13 mouse cellular contexts compared by ENCODE assay signal in the genomic region with DNA sequence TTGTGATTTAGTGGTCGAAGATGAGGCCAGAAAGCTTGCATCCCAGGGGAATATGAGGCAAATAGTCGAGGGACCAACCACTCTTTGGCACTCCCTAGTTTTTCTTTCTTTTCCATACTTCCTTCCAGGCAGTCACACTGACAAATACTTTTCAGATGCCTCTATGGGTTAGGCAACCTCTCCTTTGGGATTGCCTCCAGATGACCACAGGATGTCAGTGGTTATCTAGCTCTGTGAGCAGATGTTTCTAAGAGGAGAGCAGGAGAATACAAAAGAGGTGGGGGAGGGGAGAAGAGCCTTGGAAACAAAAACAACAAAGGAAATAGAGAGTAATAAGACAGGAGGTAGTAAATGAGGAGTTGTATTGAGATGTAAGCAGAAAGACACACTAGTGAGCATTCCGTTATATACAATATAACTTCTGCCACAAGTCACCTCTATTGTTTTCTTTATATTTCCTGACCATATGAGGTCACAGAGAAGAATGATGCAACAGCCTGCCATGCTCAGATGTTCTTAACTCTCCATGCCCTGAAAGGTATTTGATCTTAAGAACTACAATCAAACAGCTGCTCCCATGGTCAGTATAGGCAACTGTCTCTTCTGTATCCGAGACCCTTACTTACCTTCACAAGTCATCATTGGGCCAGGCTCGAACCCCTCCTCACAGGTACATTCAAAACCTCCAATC.
A peak's percentile ranks its signal among the peaks of the same experiment; 100 is the strongest.
DNase-seq lines count a peak whose midpoint lies in the region; ATAC-seq and TF ChIP-seq lines count a peak whose summit lies in the region.
"Had no signal": no experiment of that assay in that cellular context is flagged by ENCODE, and none has a peak within 500 bp of the region (broad histone marks: within the 10 kb centered on the region; RNA-seq: fewer than 3 reads in every experiment).

No protein-coding gene starts in this region.

- no peaks in the 10 kb centered on the region for H3K27me3 ChIP-seq in heart, embryonic 15.5 days
- no peaks in the 10 kb centered on the region for H3K27me3 ChIP-seq in heart, adult 2 months (ENCODE audit: control insufficient read depth, insufficient read depth, low read length)
- H3K27me3 ChIP-seq: limb, embryonic 15.5 days had no signal

- no peak for DNase-seq in heart, adult 2 months
- DNase-seq in lung, postnatal 10 days, result peak; percentile 29
- no peak for DNase-seq in lung, postnatal 4 days
- DNase-seq in adipocyte (ENCODE audit: low spot score), result peak; percentile 70
- DNase-seq in T-cell, adult 2 months (ENCODE audit: low spot score), result no peak
- no peak for DNase-seq in B cell, adult 2 months
- DNase-seq: cerebellum, adult 11-12 months; kidney, postnatal 4 days; thymus, postnatal 25 days had no signal

- H3K36me3 ChIP-seq in heart, embryonic 15.5 days, result peaks cover 16% of the 10 kb centered on the region
- H3K36me3 ChIP-seq in heart, adult 2 months (ENCODE audit: control insufficient read depth, insufficient read depth, low read length), result peaks cover 6% of the 10 kb centered on the region

- no peak for ATAC-seq in heart, embryonic 15.5 days (replicated peaks; ENCODE audit: insufficient number of reproducible peaks, insufficient read depth, low FRiP score, low read depth)
- ATAC-seq: hindbrain, postnatal 0 days had no signal

- no peak overlapping the region for H3K4me3 ChIP-seq in heart, embryonic 15.5 days
- no peak overlapping the region for H3K4me3 ChIP-seq in heart, adult 2 months
- H3K4me3 ChIP-seq: limb, embryonic 15.5 days had no signal

- no peak for TF ChIP-seq EP300 in heart, adult 2 months (IDR thresholded peaks at IDR 0.05; ENCODE audit: insufficient read depth, low read depth, low read length)

- H3K4me1 ChIP-seq in heart, embryonic 15.5 days (replicated peaks), result peaks cover 18% of the 10 kb centered on the region
- H3K4me1 ChIP-seq in heart, adult 2 months (ENCODE audit: control insufficient read depth, insufficient read depth, low read length), result peaks cover 1% of the 10 kb centered on the region; the same call in 1 of the 2 replicates
- H3K4me1 ChIP-seq: limb, embryonic 15.5 days had no signal

- no peaks in the 10 kb centered on the region for H3K9me3 ChIP-seq in heart, embryonic 15.5 days (replicated peaks)
- H3K9me3 ChIP-seq: limb, embryonic 15.5 days had no signal

- intact Hi-C loops in heart, adult 2 months (cut with DNase I), result no loop called here

- WGBS in heart, embryonic 15.5 days, result 62% methylated on average over 5 of the region's 5 CpGs
- 64% methylated on average over 5 of the region's 5 CpGs for WGBS in heart, adult 2 months

- H3K79me2 ChIP-seq in heart, adult 2 months (replicated peaks; ENCODE audit: control insufficient read depth, insufficient read depth, low read length), result no peaks in the 10 kb centered on the region

- peak overlapping the region; percentile 11 for H3K27ac ChIP-seq in heart, embryonic 15.5 days
- no peak overlapping the region for H3K27ac ChIP-seq in heart, adult 2 months
- H3K27ac ChIP-seq: hindbrain, postnatal 0 days; limb, embryonic 15.5 days; macrophage had no signal

- no peak for TF ChIP-seq POLR2A in heart, adult 2 months (IDR thresholded peaks at IDR 0.05; ENCODE audit: insufficient read depth, low read depth, low read length)

- TF ChIP-seq CTCF in heart, adult 2 months (IDR thresholded peaks at IDR 0.05), result no peak

- H3K9ac ChIP-seq in heart, embryonic 15.5 days, result no peak overlapping the region
- no peak overlapping the region for H3K9ac ChIP-seq in heart, adult 2 months (ENCODE audit: low read depth, low read length)
- H3K9ac ChIP-seq: limb, embryonic 15.5 days had no signal

- no peak overlapping the region for H3K4me2 ChIP-seq in heart, embryonic 15.5 days
- H3K4me2 ChIP-seq: limb, embryonic 15.5 days had no signal

Comparison
In these comparisons a context has a peak if more than half of its experiments do, and no peak if none do; other contexts are left out.
1. DNase-seq: peak in lung, postnatal 10 days (single experiment) and adipocyte (single experiment); none in heart, adult 2 months (0 of 2), lung, postnatal 4 days (0 of 2), T-cell, adult 2 months (single experiment) and B cell, adult 2 months (0 of 2).